8 mouse cellular contexts compared by ENCODE assay signal in the genomic region with DNA sequence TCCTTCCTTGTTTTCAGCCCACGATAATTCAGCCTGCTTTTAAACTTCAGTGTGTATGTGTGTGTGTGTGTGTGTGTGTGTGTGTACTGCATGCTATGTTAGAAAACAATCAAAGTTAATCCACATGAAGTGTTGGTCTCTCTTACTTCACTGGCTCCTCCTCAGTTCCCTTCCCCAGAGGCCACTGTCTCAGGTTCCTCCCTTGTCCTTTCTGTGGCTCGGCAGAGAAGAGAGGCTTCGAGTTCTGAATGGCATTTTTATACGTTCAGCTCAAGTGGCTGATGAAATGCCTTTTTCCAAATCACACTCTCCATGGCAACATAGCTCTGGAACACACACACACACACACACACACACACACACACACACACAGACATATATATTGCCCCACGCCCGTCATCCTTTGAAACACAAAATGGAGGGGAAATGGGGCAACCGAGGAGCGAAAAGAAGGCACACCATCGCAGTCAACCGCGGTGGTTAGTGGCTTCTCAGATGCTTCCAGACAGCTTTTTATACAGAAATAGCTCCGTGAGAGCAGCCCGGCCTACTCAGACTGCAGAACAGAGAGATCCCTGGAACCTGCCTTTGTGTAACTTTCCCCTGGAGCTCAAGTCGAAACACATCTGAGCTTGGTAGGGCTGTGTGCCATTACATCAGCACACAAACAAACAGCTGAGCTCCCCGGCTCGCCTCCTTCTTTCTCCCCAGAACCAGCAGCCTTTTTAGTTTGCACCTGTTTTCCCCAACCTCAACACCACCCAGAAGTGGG. TPM values are rescaled to one million over a fixed set of nuclear protein-coding genes. Genes with fewer than 3 reads are reported as not detected.
A peak's percentile ranks its signal among the peaks of the same experiment; 100 is the strongest.
DNase-seq lines count a peak whose midpoint lies in the region; ATAC-seq lines count a peak whose summit lies in the region.

No protein-coding gene starts in this region.

- H3K9ac ChIP-seq in heart, embryonic 15.5 days: no peak overlapping the region
- H3K9ac ChIP-seq in liver, embryonic 16.5 days (ENCODE audit: low read depth, low read length): no peak overlapping the region

- DNase-seq in heart, embryonic 10.5 days (ENCODE audit: low spot score): no peak
- DNase-seq in heart, adult 8-10 months (ENCODE audit: low spot score): no peak
- peak; percentile 30 for DNase-seq in T-cell, adult 2 months (ENCODE audit: low spot score)
- DNase-seq in right cerebral cortex, postnatal 10 days (ENCODE audit: low spot score in 2 of 2): peak; percentile 55 to 74
- DNase-seq in adrenal gland, adult 2 months: no peak
- no peak for DNase-seq in cerebellum, postnatal 10 days

- no peaks in the 10 kb centered on the region for H3K9me3 ChIP-seq in heart, embryonic 10.5 days
- H3K9me3 ChIP-seq in heart, embryonic 15.5 days (replicated peaks): no peaks in the 10 kb centered on the region
- H3K9me3 ChIP-seq in liver, embryonic 16.5 days (replicated peaks; ENCODE audit: control insufficient read depth, low read length): no peaks in the 10 kb centered on the region

- H3K36me3 ChIP-seq in heart, embryonic 10.5 days: no peaks in the 10 kb centered on the region
- H3K36me3 ChIP-seq in heart, embryonic 15.5 days: no peaks in the 10 kb centered on the region
- no peaks in the 10 kb centered on the region for H3K36me3 ChIP-seq in liver, embryonic 16.5 days (ENCODE audit: control insufficient read depth, insufficient read depth)

- H3K27ac ChIP-seq in heart, embryonic 10.5 days: peak overlapping the region; percentile 75
- H3K27ac ChIP-seq in heart, embryonic 15.5 days: peak overlapping the region; percentile 60
- H3K27ac ChIP-seq in liver, embryonic 16.5 days (ENCODE audit: low read length): peak overlapping the region; percentile 22

- no peaks in the 10 kb centered on the region for H3K27me3 ChIP-seq in heart, embryonic 10.5 days (ENCODE audit: insufficient read depth, poor library complexity, severe bottlenecking)
- no peaks in the 10 kb centered on the region for H3K27me3 ChIP-seq in heart, embryonic 15.5 days
- H3K27me3 ChIP-seq in liver, embryonic 16.5 days (ENCODE audit: control insufficient read depth, insufficient read depth, low read depth, low read length): no peaks in the 10 kb centered on the region

- H3K4me2 ChIP-seq in heart, embryonic 15.5 days: no peak overlapping the region; the same call in 1 of the 2 replicates
- H3K4me2 ChIP-seq in liver, embryonic 16.5 days (ENCODE audit: low read depth, low read length): no peak overlapping the region

- WGBS in heart, embryonic 10.5 days: 57% methylated on average over 16 of the region's 16 CpGs
- WGBS in heart, embryonic 15.5 days: 42% methylated on average over 16 of the region's 16 CpGs
- 45% methylated on average over 16 of the region's 16 CpGs for WGBS in liver, embryonic 16.5 days (ENCODE audit: insufficient replicate concordance)

- H3K4me3 ChIP-seq in heart, embryonic 10.5 days: no peak overlapping the region
- H3K4me3 ChIP-seq in heart, embryonic 15.5 days: no peak overlapping the region
- no peak overlapping the region for H3K4me3 ChIP-seq in liver, embryonic 16.5 days (ENCODE audit: low read depth, low read length)

- peaks cover 48% of the 10 kb centered on the region for H3K4me1 ChIP-seq in heart, embryonic 10.5 days
- peaks cover 44% of the 10 kb centered on the region for H3K4me1 ChIP-seq in heart, embryonic 15.5 days (replicated peaks)
- H3K4me1 ChIP-seq in liver, embryonic 16.5 days (ENCODE audit: control insufficient read depth, low read depth, low read length): peaks cover 17% of the 10 kb centered on the region

- 0 out of 2 replicates have a peak, but pooled peaks have one; percentile 19 for ATAC-seq in heart, embryonic 15.5 days (replicated peaks; ENCODE audit: insufficient number of reproducible peaks, insufficient read depth, low FRiP score, low read depth)
- 0 out of 2 replicates have a peak, but pooled peaks have one; percentile 16 for ATAC-seq in liver, embryonic 16.5 days (ENCODE audit: low read depth)

RNA-seq across cellular contexts. Expression of gene Mcur1, which starts 34.4 kb away (rescaled TPM):
- 13.6 and 15.2 TPM in 2 replicates for polyA plus RNA-seq in heart, embryonic 10.5 days (2016; fragmentation: Nextera tagmentation; extraction: Ambion mirVana)
- total RNA-seq in heart, adult 8-10 months (2022): 10 to 100 TPM; 43.2 to 51.2 (median 48.7) TPM
- 17.2 and 17.3 TPM in 2 replicates for polyA plus RNA-seq in heart, embryonic 15.5 days (2015; fragmentation: Nextera tagmentation; extraction: Ambion mirVana)
- 4.9 and 5.4 TPM in 2 replicates for polyA plus RNA-seq in liver, embryonic 16.5 days (2015; fragmentation: Nextera tagmentation; extraction: Ambion mirVana)
- total RNA-seq in adrenal gland, adult 2 months (2021): 10 to 100 TPM; 40.7 to 51.6 TPM
- 29.0 and 43.3 TPM in 2 replicates for polyA plus RNA-seq in adrenal gland, adult 2 months (2012; rRNA removed)

RNA-seq across cellular contexts. Expression of gene Ranbp9, which starts 44.5 kb away (rescaled TPM):
- polyA plus RNA-seq in heart, embryonic 10.5 days (2016; fragmentation: Nextera tagmentation; extraction: Ambion mirVana): 6.8 and 11.6 TPM in 2 replicates
- total RNA-seq in heart, adult 8-10 months (2022): 10 to 100 TPM; 35.9 to 46.7 (median 41.6) TPM
- 6.5 and 7.7 TPM in 2 replicates for polyA plus RNA-seq in heart, embryonic 15.5 days (2015; fragmentation: Nextera tagmentation; extraction: Ambion mirVana)
- polyA plus RNA-seq in liver, embryonic 16.5 days (2015; fragmentation: Nextera tagmentation; extraction: Ambion mirVana): 2.2 and 2.3 TPM in 2 replicates
- total RNA-seq in adrenal gland, adult 2 months (2021): 10 to 100 TPM; 54.0 to 82.3 TPM
- polyA plus RNA-seq in adrenal gland, adult 2 months (2012; rRNA removed): 26.0 and 50.8 TPM in 2 replicates

Comparison
In these comparisons a context has a peak if more than half of its experiments do, and no peak if none do; other contexts are left out.
1. DNase-seq: peak in T-cell, adult 2 months (single experiment) and right cerebral cortex, postnatal 10 days (2 of 2); none in heart, embryonic 10.5 days (single experiment), heart, adult 8-10 months (single experiment), adrenal gland, adult 2 months (single experiment) and cerebellum, postnatal 10 days (0 of 2).
2. H3K27ac ChIP-seq: peak in every context shown above with its lines; median percentile 75 in heart, embryonic 10.5 days; 60 in heart, embryonic 15.5 days; 22 in liver, embryonic 16.5 days.